Mouse (Mus musculus) c-Kit-negative CD71-positive TER-119-positive erythroid progenitor cells, embryonic 14.5 days (primary cell): ENCODE measurements around the gene Gpr150.

Experiments
- DNase-seq: peaks from one replicate; pipeline ENCODE4 v3.0.0-alpha.2; 2013; ENCODE audit warnings: low read depth, low spot score

Gene Gpr150

DNA sequence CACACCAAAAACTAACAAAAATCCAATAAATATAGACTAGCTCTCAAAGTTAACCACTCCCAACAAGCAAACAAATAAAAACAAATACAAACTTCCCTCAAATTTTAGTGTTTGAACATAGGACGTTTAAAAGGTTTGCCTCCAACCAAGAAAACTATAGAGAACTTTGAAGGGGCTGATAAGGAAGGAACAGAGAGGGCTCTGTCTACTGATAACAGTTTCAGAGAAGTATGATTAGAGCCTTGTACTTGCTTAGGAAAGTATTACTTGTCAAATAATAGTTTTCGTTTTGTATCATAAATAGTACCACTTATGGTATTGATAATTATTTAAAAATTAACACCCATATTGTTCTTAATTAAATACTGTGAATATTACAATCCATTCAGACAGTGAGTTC lies 42.3 kb downstream of the Gpr150 start:
- peak; percentile 22 for DNase-seq
